Mouse (Mus musculus) embryonic facial prominence, embryonic 11.5 days (tissue): ENCODE measurements around the gene Ascc2. TPM values are rescaled to one million over a fixed set of nuclear protein-coding genes. Genes with fewer than 3 reads are reported as not detected.

Experiments
- ATAC-seq: fragments of 200-750 bp; cut with Nextera tagmentation; replicated peaks from 2 replicates; pipeline ENCODE4 v1.8.0; 2017; ENCODE audit warnings: low read depth; ENCODE audit not compliant: insufficient number of reproducible peaks, low FRiP score, low TSS enrichment
- DNase-seq: peaks from one replicate; pipeline ENCODE4 v3.0.0-alpha.2; 2015; ENCODE audit warnings: low spot score
- H3K27ac ChIP-seq: fragments of 300-500 bp; sonication (generic); replicated peaks from 2 replicates; pipeline ENCODE4 v1.5.1; 2014; ENCODE audit warnings: mild to moderate bottlenecking, low read depth, low read length, control low read depth
- H3K27me3 ChIP-seq: fragments of 300-500 bp; sonication (generic); 2 replicates; pipeline ENCODE4 v1.6.1; 2014; ENCODE audit warnings: mild to moderate bottlenecking, low read length, moderate library complexity, mixed read lengths; ENCODE audit not compliant: control insufficient read depth, insufficient read depth
- H3K36me3 ChIP-seq: fragments of 300-500 bp; sonication (generic); replicated peaks from 2 replicates; pipeline ENCODE4 v1.6.1; 2014; ENCODE audit warnings: low read depth, mild to moderate bottlenecking, low read length, moderate library complexity, mixed read lengths; ENCODE audit not compliant: control insufficient read depth, insufficient read depth
- H3K4me1 ChIP-seq: fragments of 300-500 bp; sonication (generic); 2 replicates; pipeline ENCODE4 v1.6.1; 2014; ENCODE audit warnings: low read length, mixed read lengths; ENCODE audit not compliant: control insufficient read depth, insufficient read depth
- H3K4me2 ChIP-seq: fragments of 300-500 bp; sonication (generic); 2 replicates; pipeline ENCODE4 v1.6.1; 2014; ENCODE audit warnings: low read depth, mild to moderate bottlenecking, control low read depth, low read length, moderate library complexity
- H3K4me3 ChIP-seq: fragments of 300-500 bp; sonication (generic); 2 replicates; pipeline ENCODE4 v1.5.1; 2014; ENCODE audit warnings: low read depth, low read length, control low read depth
- H3K9ac ChIP-seq: fragments of 300-500 bp; sonication (generic); replicated peaks from 2 replicates; pipeline ENCODE4 v1.6.1; 2014; ENCODE audit warnings: mild to moderate bottlenecking, control low read depth, low read length
- H3K9me3 ChIP-seq: fragments of 300-500 bp; sonication (generic); replicated peaks from 2 replicates; pipeline ENCODE4 v1.6.1; 2016; ENCODE audit warnings: mild to moderate bottlenecking, low read length, inconsistent platforms, mixed read lengths; ENCODE audit not compliant: control insufficient read depth
- WGBS: fragments of 180-500 bp; shearing (Covaris S2); extraction: QIAGEN DNeasy Blood & Tissue Kit; methylation state at CpG from one replicate; pipeline ENCODE4 v1.1.7; 2014; 5-methylcytosine and 5-hydroxymethylcytosine counted together
- polyA plus RNA-seq: library from polyadenylated mRNA; unstranded; fragments of >200 nt; fragmentation: Nextera tagmentation; extraction: Ambion mirVana; gene quantifications from 2 replicates; pipeline ENCODE4 v1.2.1, GENCODE M21; 2014

The Ascc2 gene
- polyA plus RNA-seq, 1 experiment from 2014 or later = 37.0 TPM

DNA sequence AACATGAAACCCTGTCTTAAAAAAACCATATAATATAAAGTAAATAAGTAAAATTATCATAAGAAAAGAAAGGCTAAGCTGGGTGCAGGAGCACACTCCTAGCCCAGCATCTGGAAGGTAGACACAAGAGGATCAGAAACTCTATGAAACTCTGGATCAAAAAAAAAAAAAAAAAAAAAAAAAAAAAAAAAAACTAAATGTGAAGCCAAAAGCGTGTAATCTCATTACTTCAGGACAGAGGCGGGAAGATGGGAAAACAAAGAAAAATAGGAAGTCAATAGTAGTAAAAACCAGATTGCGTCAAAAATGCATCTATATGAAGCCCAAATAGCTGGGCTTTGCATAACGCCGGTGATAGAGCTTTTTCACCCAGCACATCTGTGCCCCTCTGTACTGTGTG is 35.7 kb upstream of the Ascc2 start:
- Histone ChIP-seq H3K4me2 (no peak overlapping the region), H3K27ac (no peak overlapping the region), H3K27me3 (no peaks in the 10 kb centered on the region), H3K4me1 (no peaks in the 10 kb centered on the region), H3K4me3 (no peak overlapping the region), H3K9ac (no peak overlapping the region), H3K36me3 (no peaks in the 10 kb centered on the region), H3K9me3 (no peaks in the 10 kb centered on the region)
- no peak for DNase-seq
- WGBS = 83% methylated on average over 5 of the region's 5 CpGs
- ATAC-seq = no peak

DNA sequence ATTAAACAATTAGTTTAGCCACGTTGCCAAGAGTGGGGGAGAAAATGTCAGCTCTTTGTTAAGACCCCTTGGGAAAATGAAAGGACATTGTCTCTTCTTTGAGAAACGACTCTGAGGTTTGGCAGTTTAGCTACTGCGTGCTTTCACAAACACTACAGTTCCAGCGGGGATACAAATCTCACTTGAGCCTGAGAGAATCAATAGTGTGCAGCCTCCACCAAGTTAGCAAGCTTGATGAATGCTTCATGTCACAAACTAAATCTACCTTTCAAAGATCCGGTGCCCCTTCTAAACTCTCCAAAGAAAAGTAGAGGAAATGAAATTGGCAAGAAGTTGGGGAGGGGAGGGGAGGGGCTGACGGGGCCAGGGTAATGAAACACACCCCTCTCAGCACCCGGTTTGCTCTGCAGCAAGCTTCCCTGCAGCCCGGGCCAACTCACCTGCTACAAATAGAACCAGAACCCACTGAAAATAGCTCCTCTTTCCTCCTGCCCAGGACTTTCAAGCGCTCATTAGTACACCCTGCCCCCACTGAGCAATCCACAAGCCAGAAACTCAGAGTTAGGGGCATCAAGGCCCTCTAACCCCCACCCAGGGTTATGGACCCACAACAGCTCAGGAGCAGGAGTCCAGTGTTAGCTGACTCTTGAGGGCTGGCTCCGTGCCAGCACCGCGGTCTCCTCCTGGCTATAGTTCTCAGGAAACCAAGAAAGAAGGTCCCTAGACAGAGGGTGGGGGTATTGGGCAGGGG is 34.7 kb upstream of the Ascc2 start:
- H3K9me3 ChIP-seq = no peaks in the 10 kb centered on the region
- ATAC-seq (no peak), DNase-seq (no peak)
- WGBS = 46% methylated on average over 12 of the region's 12 CpGs
- H3K4me3 ChIP-seq = no peak overlapping the region
- H3K27me3 ChIP-seq = no peaks in the 10 kb centered on the region
- H3K4me1 ChIP-seq = no peaks in the 10 kb centered on the region
- H3K36me3 ChIP-seq = no peaks in the 10 kb centered on the region
- H3K27ac ChIP-seq = no peak overlapping the region
- no peak overlapping the region for H3K9ac ChIP-seq
- no peak overlapping the region for H3K4me2 ChIP-seq

DNA sequence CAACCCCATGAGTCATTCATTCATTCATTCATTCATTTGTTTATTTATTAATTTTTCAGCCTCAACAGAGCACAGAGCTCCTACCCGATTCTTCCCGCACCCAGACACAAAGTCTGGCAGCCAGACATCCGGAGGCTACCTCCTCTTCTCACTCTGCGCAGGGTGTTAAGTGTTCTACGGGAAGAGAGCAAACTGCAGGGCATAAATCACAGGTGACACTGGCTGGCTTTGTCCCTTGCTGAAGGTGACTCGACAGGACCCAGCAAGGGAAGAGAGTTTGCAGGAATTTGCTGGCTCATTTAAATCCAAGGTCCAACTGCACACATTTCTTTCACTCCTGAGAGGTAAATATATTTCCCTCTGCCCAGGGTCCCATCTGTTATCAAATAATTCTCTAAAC is 33.1 kb upstream of the Ascc2 start:
- H3K36me3 ChIP-seq = no peaks in the 10 kb centered on the region
- ATAC-seq (no peak), DNase-seq (no peak)
- no peak overlapping the region for H3K4me3 ChIP-seq
- WGBS = 65% methylated on average over 6 of the region's 6 CpGs
- H3K27ac ChIP-seq = no peak overlapping the region
- no peaks in the 10 kb centered on the region for H3K27me3 ChIP-seq
- H3K4me2 ChIP-seq = no peak overlapping the region
- no peaks in the 10 kb centered on the region for H3K9me3 ChIP-seq
- no peak overlapping the region for H3K9ac ChIP-seq
- H3K4me1 ChIP-seq = no peaks in the 10 kb centered on the region

DNA sequence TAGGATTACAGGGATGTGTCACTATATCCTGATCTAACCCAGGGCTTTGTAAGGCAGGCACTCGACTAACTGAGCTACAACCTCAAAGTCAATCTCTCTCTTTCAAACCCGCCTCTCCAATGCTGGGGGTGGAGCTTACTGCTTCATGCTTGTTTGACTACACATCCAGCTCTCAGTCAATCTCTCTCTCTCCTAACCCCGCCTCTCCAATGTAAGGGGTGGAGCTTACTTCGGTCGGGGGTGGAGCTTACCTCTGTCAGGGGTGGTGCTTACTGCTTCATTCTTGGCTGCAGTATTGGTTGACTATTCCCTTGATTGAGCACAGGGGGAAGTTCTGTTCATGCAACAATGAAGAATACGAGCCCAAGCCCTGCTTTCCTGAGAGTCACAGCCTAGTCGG is 32.1 kb upstream of the Ascc2 start:
- H3K4me2 ChIP-seq = no peak overlapping the region
- H3K4me1 ChIP-seq = no peaks in the 10 kb centered on the region
- H3K27ac ChIP-seq = no peak overlapping the region
- 58% methylated on average over 7 of the region's 7 CpGs for WGBS
- H3K27me3 ChIP-seq = no peaks in the 10 kb centered on the region
- ATAC-seq = no peak
- no peaks in the 10 kb centered on the region for H3K9me3 ChIP-seq
- no peak overlapping the region for H3K4me3 ChIP-seq
- H3K36me3 ChIP-seq = no peaks in the 10 kb centered on the region
- no peak overlapping the region for H3K9ac ChIP-seq
- no peak for DNase-seq

DNA sequence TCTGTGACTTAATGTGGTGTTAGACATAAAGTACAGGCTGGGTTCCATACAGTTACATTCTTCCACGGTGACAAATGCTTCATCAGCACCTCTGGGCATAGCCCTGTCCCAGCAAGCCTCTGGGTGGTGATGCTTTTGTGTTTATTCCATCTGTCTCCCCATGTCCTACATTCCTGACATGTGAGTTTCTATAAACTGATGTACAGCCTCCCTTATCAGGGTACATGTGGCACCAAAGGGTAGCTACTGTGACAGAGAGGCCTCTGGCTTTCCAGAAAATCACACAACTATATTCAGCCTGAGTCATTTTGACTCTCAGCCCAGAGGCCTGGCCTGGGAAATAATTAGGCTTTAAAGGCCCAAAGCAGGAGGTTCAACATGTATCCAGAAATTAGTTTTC is 31.0 kb upstream of the Ascc2 start:
- H3K9ac ChIP-seq = no peak overlapping the region
- 84% methylated on average over 1 of the region's 1 CpGs for WGBS
- H3K9me3 ChIP-seq = no peaks in the 10 kb centered on the region

DNA sequence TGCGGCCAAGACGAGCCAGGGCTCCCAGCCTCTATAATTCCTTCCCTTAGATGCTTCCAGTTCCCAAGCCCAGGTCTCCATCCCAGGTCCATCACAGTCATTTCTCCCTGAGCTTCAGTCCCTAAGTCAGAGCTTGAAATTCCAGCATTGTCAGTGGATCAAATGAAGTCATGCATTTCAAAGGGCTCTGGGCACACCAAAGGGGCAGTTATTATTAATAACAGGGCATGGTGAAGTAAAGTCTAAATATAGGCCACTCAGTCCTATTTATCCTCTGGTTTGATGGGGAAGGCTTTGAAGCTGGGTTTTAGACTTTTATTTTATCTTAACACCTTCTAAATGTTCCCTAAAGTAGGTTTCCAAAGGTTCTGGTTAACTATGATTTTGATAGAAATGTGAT is 25.6 kb upstream of the Ascc2 start:
- WGBS = 80% methylated on average over 2 of the region's 2 CpGs
- no peak overlapping the region for H3K9ac ChIP-seq
- DNase-seq = no peak
- H3K27ac ChIP-seq = no peak overlapping the region
- ATAC-seq = no peak
- no peaks in the 10 kb centered on the region for H3K9me3 ChIP-seq
- H3K36me3 ChIP-seq = no peaks in the 10 kb centered on the region
- H3K27me3 ChIP-seq = no peaks in the 10 kb centered on the region
- H3K4me3 ChIP-seq = no peak overlapping the region
- no peak overlapping the region for H3K4me2 ChIP-seq
- H3K4me1 ChIP-seq = no peaks in the 10 kb centered on the region

More for the DNA sequence above, 31.0 kb upstream of the Ascc2 start:
- Histone ChIP-seq H3K27me3 (no peaks in the 10 kb centered on the region), H3K36me3 (no peaks in the 10 kb centered on the region), H3K4me3 (no peak overlapping the region), H3K27ac (no peak overlapping the region), H3K4me1 (no peaks in the 10 kb centered on the region), H3K4me2 (no peak overlapping the region)
- no peak for DNase-seq
- ATAC-seq = no peak

DNA sequence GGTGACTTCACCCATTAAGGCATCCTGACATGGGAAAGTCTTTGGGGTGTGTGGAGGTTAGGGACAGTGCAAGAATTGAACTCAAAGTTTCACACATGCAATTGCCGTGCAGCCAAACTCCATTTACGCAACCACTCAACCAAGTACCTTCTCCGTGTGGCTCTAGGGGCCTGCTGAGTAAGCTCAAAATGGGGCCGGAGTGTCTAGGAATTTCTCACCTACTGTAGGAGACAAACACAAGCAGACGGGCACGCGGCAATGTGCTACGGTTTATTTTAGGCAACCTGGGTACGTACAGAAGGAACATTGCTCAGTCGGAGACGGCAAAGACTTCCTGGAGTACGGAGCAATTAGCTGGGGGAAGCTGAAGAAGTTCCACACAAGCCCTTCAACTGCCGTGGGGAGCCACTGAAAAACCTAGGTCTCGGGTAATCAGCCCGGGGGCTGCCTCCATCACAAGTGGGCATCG is 17.5 kb upstream of the Ascc2 start, which contains the start of gene Gm11032:
TSS of gene Gm11032 (plus strand) at position 51 of the 469 bp plus-strand sequence.
- ATAC-seq (no peak), DNase-seq (no peak)
- Histone ChIP-seq H3K4me2 (no peak within 1 kb of the TSS), H3K27me3 (no peaks in the 10 kb centered on the region), H3K4me1 (no peaks in the 10 kb centered on the region), H3K36me3 (no peaks in the 10 kb centered on the region), H3K27ac (no peak within 1 kb of the TSS), H3K9ac (no peak within 1 kb of the TSS), H3K4me3 (no peak within 1 kb of the TSS), H3K9me3 (no peaks in the 10 kb centered on the region)
- WGBS = 78% methylated on average over 16 of the region's 16 CpGs

DNA sequence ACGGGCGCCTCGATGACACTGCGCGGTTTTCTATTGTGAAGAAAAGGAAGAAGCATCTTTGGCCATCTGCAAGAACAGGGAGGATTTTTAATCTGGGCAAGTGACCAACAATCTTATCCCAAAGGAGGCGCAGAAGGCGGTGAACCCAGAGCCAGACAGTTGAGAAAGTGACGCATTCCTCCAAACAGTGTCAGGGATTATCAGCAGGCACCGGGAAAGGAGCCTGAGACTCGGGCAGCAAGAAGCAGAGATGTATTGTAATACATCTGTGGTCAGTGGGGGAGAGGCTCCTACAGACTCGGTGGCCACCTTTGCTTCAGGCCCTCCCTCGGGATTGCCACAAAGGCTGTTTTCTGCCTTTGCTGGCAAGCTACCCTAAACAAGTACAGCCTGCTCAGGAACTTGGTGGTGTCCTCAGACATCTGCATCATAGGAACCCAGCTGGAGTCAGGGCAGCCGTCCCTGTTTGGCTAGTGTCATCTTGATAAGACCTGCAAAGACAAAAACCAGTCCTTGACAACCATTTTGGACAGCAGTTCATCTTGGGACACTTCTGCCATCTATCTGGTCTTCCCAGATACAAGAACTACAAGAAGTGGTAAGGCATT is 16.9 kb upstream of the Ascc2 start:
- 64% methylated on average over 13 of the region's 13 CpGs for WGBS
- Histone ChIP-seq H3K4me1 (no peaks in the 10 kb centered on the region), H3K9me3 (no peaks in the 10 kb centered on the region), H3K4me3 (no peak overlapping the region), H3K27me3 (no peaks in the 10 kb centered on the region), H3K36me3 (no peaks in the 10 kb centered on the region), H3K9ac (no peak overlapping the region), H3K27ac (no peak overlapping the region), H3K4me2 (no peak overlapping the region)
- DNase-seq = no peak
- ATAC-seq = no peak
